Mouse (Mus musculus) lung, postnatal 0 days (tissue): ENCODE measurements around the gene Tubg1. TPM values are rescaled to one million over a fixed set of nuclear protein-coding genes. Genes with fewer than 3 reads are reported as not detected.

Experiments
- ATAC-seq: fragments of 200-750 bp; cut with Nextera tagmentation; 2 replicates; pipeline ENCODE4 v1.8.0; 2017; ENCODE audit warnings: moderate library complexity
- DNase-seq: peaks from one replicate; pipeline ENCODE4 v3.0.0-alpha.2; 2016; ENCODE audit warnings: low spot score
- H3K27ac ChIP-seq: fragments of 300-500 bp; sonication (generic); 2 replicates; pipeline ENCODE4 v1.5.1; 2014; ENCODE audit warnings: antibody characterized with exemption, mild to moderate bottlenecking, low read length, mixed read lengths
- H3K27me3 ChIP-seq: fragments of 300-500 bp; sonication (generic); replicated peaks from 2 replicates; pipeline ENCODE4 v1.6.1; 2014; ENCODE audit warnings: low read length, mixed read lengths; ENCODE audit not compliant: insufficient read depth
- H3K36me3 ChIP-seq: fragments of 300-500 bp; sonication (generic); 2 replicates; pipeline ENCODE4 v1.6.1; 2014; ENCODE audit warnings: low read length, mixed read lengths; ENCODE audit not compliant: insufficient read depth
- H3K4me1 ChIP-seq: fragments of 300-500 bp; sonication (generic); 2 replicates; pipeline ENCODE4 v1.6.1; 2014; ENCODE audit warnings: antibody characterized with exemption, low read depth, low read length, mixed read lengths; ENCODE audit not compliant: insufficient read depth
- H3K4me2 ChIP-seq: fragments of 300-500 bp; sonication (generic); replicated peaks from 2 replicates; pipeline ENCODE4 v1.6.1; 2014; ENCODE audit warnings: low read depth, mild to moderate bottlenecking, low read length, moderate library complexity, mixed read lengths
- H3K4me3 ChIP-seq: fragments of 300-500 bp; sonication (generic); 2 replicates; pipeline ENCODE4 v1.5.1; 2014; ENCODE audit warnings: low read depth, low read length
- H3K9ac ChIP-seq: fragments of 300-500 bp; sonication (generic); replicated peaks from 2 replicates; pipeline ENCODE4 v1.6.1; 2014; ENCODE audit warnings: low read depth, mild to moderate bottlenecking
- H3K9me3 ChIP-seq: fragments of 300-500 bp; sonication (generic); 2 replicates; pipeline ENCODE4 v1.6.1; 2016; ENCODE audit warnings: low read length, mixed read lengths
- CTCF ChIP-seq: IDR thresholded peaks from 2 replicates; pipeline ENCODE4 v1.5.1; 2016; ENCODE audit warnings: antibody characterized with exemption, mild to moderate bottlenecking
- EP300 ChIP-seq: IDR thresholded peaks from 2 replicates; pipeline ENCODE4 v1.6.1; 2016; ENCODE audit warnings: antibody characterized with exemption, mild to moderate bottlenecking, control low read depth
- WGBS: fragments of 180-500 bp; shearing (Covaris S2); extraction: QIAGEN DNeasy Blood & Tissue Kit; methylation state at CpG from one replicate; pipeline ENCODE4 v1.1.7; 2014; 5-methylcytosine and 5-hydroxymethylcytosine counted together
- polyA plus RNA-seq: library from polyadenylated mRNA; unstranded; fragments of >200 nt; fragmentation: Nextera tagmentation; extraction: Ambion mirVana; gene quantifications from 2 replicates; pipeline ENCODE4 v1.2.1, GENCODE M21; 2015

Gene Tubg1
- polyA plus RNA-seq, 1 experiment from 2014 or later, result 25.8 TPM

GRCm38 (mm10) chr11:101143338-101144225 is 23.8 kb downstream of the Tubg1 start:
- DNase-seq, result peak; percentile 58
- ATAC-seq, result peak; percentile 40
- TF ChIP-seq EP300 (no peak), CTCF (no peak)
- no peaks in the 10 kb centered on the region for H3K9me3 ChIP-seq
- H3K4me2 ChIP-seq, result peak overlapping the region; percentile 54
- no peaks in the 10 kb centered on the region for H3K36me3 ChIP-seq
- no peak overlapping the region for H3K9ac ChIP-seq
- H3K27me3 ChIP-seq, result no peaks in the 10 kb centered on the region
- no peak overlapping the region for H3K27ac ChIP-seq
- WGBS, result 18% methylated on average over 18 of the region's 19 CpGs
- H3K4me1 ChIP-seq, result peaks cover 3% of the 10 kb centered on the region; the same call in 1 of the 2 replicates
- H3K4me3 ChIP-seq, result peak overlapping the region; percentile 15; the same call in 1 of the 2 replicates

- Histone ChIP-seq H3K27me3 (no peaks in the 10 kb centered on the region), H3K36me3 (no peaks in the 10 kb centered on the region), H3K4me2 (no peak overlapping the region), H3K9me3 (no peaks in the 10 kb centered on the region), H3K4me3 (no peak overlapping the region), H3K27ac (no peak overlapping the region), H3K9ac (no peak overlapping the region), H3K4me1 (peaks cover 3% of the 10 kb centered on the region; the same call in 1 of the 2 replicates)
- ATAC-seq (no peak), DNase-seq (no peak)
- 35% methylated on average over 10 of the region's 10 CpGs for WGBS
- TF ChIP-seq CTCF (no peak), EP300 (no peak)
These were observed 26.6 kb downstream of the Tubg1 start for GRCm38 (mm10) chr11:101146377-101146776.

- Histone ChIP-seq H3K9ac (no peak overlapping the region), H3K36me3 (no peaks in the 10 kb centered on the region), H3K4me1 (peaks cover 1% of the 10 kb centered on the region; the same call in 1 of the 2 replicates), H3K4me2 (no peak overlapping the region), H3K9me3 (no peaks in the 10 kb centered on the region), H3K4me3 (no peak overlapping the region), H3K27me3 (no peaks in the 10 kb centered on the region), H3K27ac (0 out of 2 replicates have a peak overlapping the region, but pooled peaks have one; percentile 3)
- WGBS, result 65% methylated on average over 10 of the region's 10 CpGs
- no peak for TF ChIP-seq CTCF
- no peak for DNase-seq
- ATAC-seq, result no peak
These were observed 29.0 kb downstream of the Tubg1 start for GRCm38 (mm10) chr11:101148751-101149150.

GRCm38 (mm10) chr11:101149178-101150105 is 29.7 kb downstream of the Tubg1 start:
- peak; percentile 60 for ATAC-seq
- H3K27me3 ChIP-seq, result no peaks in the 10 kb centered on the region

GRCm38 (mm10) chr11:101151063-101151462 is 31.3 kb downstream of the Tubg1 start:
- H3K4me3 ChIP-seq, result no peak overlapping the region
- no peak overlapping the region for H3K4me2 ChIP-seq
- 58% methylated on average over 2 of the region's 2 CpGs for WGBS
- TF ChIP-seq CTCF, result no peak
- no peak for TF ChIP-seq EP300
- H3K36me3 ChIP-seq, result no peaks in the 10 kb centered on the region
- H3K4me1 ChIP-seq, result peaks cover 5% of the 10 kb centered on the region; the same call in 1 of the 2 replicates
- DNase-seq (no peak), ATAC-seq (no peak)
- H3K27ac ChIP-seq, result no peak overlapping the region
- H3K9me3 ChIP-seq, result no peaks in the 10 kb centered on the region
- no peaks in the 10 kb centered on the region for H3K27me3 ChIP-seq
- no peak overlapping the region for H3K9ac ChIP-seq

More at GRCm38 (mm10) chr11:101149178-101150105, 29.7 kb downstream of the Tubg1 start:
- peak; percentile 54 for DNase-seq
- 34% methylated on average over 9 of the region's 9 CpGs for WGBS
- H3K4me1 ChIP-seq, result no peaks in the 10 kb centered on the region
- H3K4me3 ChIP-seq, result no peak overlapping the region
- no peak for TF ChIP-seq EP300
- TF ChIP-seq CTCF, result no peak
- H3K27ac ChIP-seq, result peak overlapping the region; percentile 3; the same call in 1 of the 2 replicates
- H3K4me2 ChIP-seq, result no peak overlapping the region
- H3K9me3 ChIP-seq, result no peaks in the 10 kb centered on the region
- H3K9ac ChIP-seq, result no peak overlapping the region
- H3K36me3 ChIP-seq, result no peaks in the 10 kb centered on the region

- H3K27ac ChIP-seq, result no peak overlapping the region
These were observed 33.1 kb downstream of the Tubg1 start for GRCm38 (mm10) chr11:101152825-101153224.

More at GRCm38 (mm10) chr11:101152825-101153224, 33.1 kb downstream of the Tubg1 start:
- DNase-seq (no peak), ATAC-seq (no peak)
- Histone ChIP-seq H3K36me3 (no peaks in the 10 kb centered on the region), H3K9me3 (no peaks in the 10 kb centered on the region), H3K4me2 (no peak overlapping the region), H3K9ac (no peak overlapping the region), H3K27me3 (no peaks in the 10 kb centered on the region), H3K4me3 (no peak overlapping the region), H3K4me1 (peaks cover 7% of the 10 kb centered on the region; the same call in 1 of the 2 replicates)
- TF ChIP-seq CTCF (no peak), EP300 (no peak)
- 39% methylated on average over 1 of the region's 1 CpGs for WGBS
